Mouse (Mus musculus) left cerebral cortex, adult 9 months (tissue): ENCODE results near the gene Ercc6l2.

Experiments
- DNase-seq, 2 experiments: peaks; one replicate each; pipeline ENCODE4 v3.0.0; 2022; ENCODE audit warnings: low spot score in 2 of 2

Ercc6l2 gene

GRCm38 (mm10) chr13:63929917-63930515, 115.0 kb downstream of the Ercc6l2 start:
- DNase-seq: no peak

- DNase-seq: no peak
Measured at GRCm38 (mm10) chr13:63930525-63930924, 115.5 kb downstream of the Ercc6l2 start.

- no peak for DNase-seq
Measured at GRCm38 (mm10) chr13:63936369-63936768, 121.3 kb downstream of the Ercc6l2 start.

GRCm38 (mm10) chr13:63940257-63940656, 125.2 kb downstream of the Ercc6l2 start:
- no peak for DNase-seq

- DNase-seq: no peak
Measured at GRCm38 (mm10) chr13:63941170-63941569, 126.1 kb downstream of the Ercc6l2 start.

GRCm38 (mm10) chr13:63943605-63944004, 128.6 kb downstream of the Ercc6l2 start:
- DNase-seq: no peak

- DNase-seq: no peak
Measured at GRCm38 (mm10) chr13:63944344-63945021, 129.4 kb downstream of the Ercc6l2 start.
